Mouse (Mus musculus): ENCODE results near the gene Rec114.

Rec114 gene

GRCm38 (mm10) chr9:58665492-58665891 lies 78.3 kb downstream of the Rec114 start:
- in situ Hi-C loops (cut with MboI; ENCODE audit: low sequenced_read_pairs), result no loop called here

- in situ Hi-C loops (cut with MboI; ENCODE audit: low sequenced_read_pairs), result no loop called here
Measured at GRCm38 (mm10) chr9:58662791-58663190, 81.0 kb downstream of the Rec114 start.

- in situ Hi-C loops (cut with MboI; ENCODE audit: low sequenced_read_pairs), result no loop called here
Measured at GRCm38 (mm10) chr9:58662007-58662406, 81.8 kb downstream of the Rec114 start.

- in situ Hi-C loops (cut with MboI; ENCODE audit: low sequenced_read_pairs), result no loop called here
Measured at GRCm38 (mm10) chr9:58660673-58661072, 83.1 kb downstream of the Rec114 start.

- in situ Hi-C loops (cut with MboI; ENCODE audit: low sequenced_read_pairs), result loop anchor here (10.0 kb wide), 1 partner anchor 115 kb away; no protein-coding TSS in a partner anchor
Measured at GRCm38 (mm10) chr9:58659989-58660388, 83.8 kb downstream of the Rec114 start.

- in situ Hi-C loops (cut with MboI; ENCODE audit: low sequenced_read_pairs), result loop anchor here (10.0 kb wide), 1 partner anchor 115 kb away; no protein-coding TSS in a partner anchor
Measured at GRCm38 (mm10) chr9:58659331-58659730, 84.4 kb downstream of the Rec114 start.

- in situ Hi-C loops (cut with MboI; ENCODE audit: low sequenced_read_pairs), result loop anchor here (10.0 kb wide), 1 partner anchor 114 kb away; no protein-coding TSS in a partner anchor
Measured at GRCm38 (mm10) chr9:58658596-58659309, 85.0 kb downstream of the Rec114 start.

- in situ Hi-C loops (cut with MboI; ENCODE audit: low sequenced_read_pairs), result loop anchor here (10.0 kb wide), 1 partner anchor 113 kb away; no protein-coding TSS in a partner anchor
Measured at GRCm38 (mm10) chr9:58657735-58658512, 85.8 kb downstream of the Rec114 start.

GRCm38 (mm10) chr9:58656824-58657223 lies 86.9 kb downstream of the Rec114 start:
- in situ Hi-C loops (cut with MboI; ENCODE audit: low sequenced_read_pairs), result loop anchor here (10.0 kb wide), 1 partner anchor 112 kb away; no protein-coding TSS in a partner anchor

- in situ Hi-C loops (cut with MboI; ENCODE audit: low sequenced_read_pairs), result loop anchor here (10.0 kb wide), 1 partner anchor 112 kb away; no protein-coding TSS in a partner anchor
Measured at GRCm38 (mm10) chr9:58656396-58656795, 87.4 kb downstream of the Rec114 start.

GRCm38 (mm10) chr9:58654494-58654893 lies 89.3 kb downstream of the Rec114 start:
- in situ Hi-C loops (cut with MboI; ENCODE audit: low sequenced_read_pairs), result loop anchor here (10.0 kb wide), 1 partner anchor 110 kb away; no protein-coding TSS in a partner anchor

- in situ Hi-C loops (cut with MboI; ENCODE audit: low sequenced_read_pairs), result loop anchor here (10.0 kb wide), 1 partner anchor 107 kb away; no protein-coding TSS in a partner anchor
Measured at GRCm38 (mm10) chr9:58651993-58652392, 91.8 kb downstream of the Rec114 start.

GRCm38 (mm10) chr9:58649265-58649626 lies 94.5 kb downstream of the Rec114 start:
- in situ Hi-C loops (cut with MboI; ENCODE audit: low sequenced_read_pairs), result no loop called here

GRCm38 (mm10) chr9:58648406-58649264 lies 95.1 kb downstream of the Rec114 start:
- in situ Hi-C loops (cut with MboI; ENCODE audit: low sequenced_read_pairs), result no loop called here

GRCm38 (mm10) chr9:58630441-58630840 lies 113.3 kb downstream of the Rec114 start:
- in situ Hi-C loops (cut with MboI; ENCODE audit: low sequenced_read_pairs), result no loop called here

GRCm38 (mm10) chr9:58627197-58627596 lies 116.6 kb downstream of the Rec114 start:
- in situ Hi-C loops (cut with MboI; ENCODE audit: low sequenced_read_pairs), result no loop called here

GRCm38 (mm10) chr9:58623009-58623408 lies 120.8 kb downstream of the Rec114 start:
- in situ Hi-C loops (cut with MboI; ENCODE audit: low sequenced_read_pairs), result no loop called here

- in situ Hi-C loops (cut with MboI; ENCODE audit: low sequenced_read_pairs), result no loop called here
Measured at GRCm38 (mm10) chr9:58615064-58615938, 128.5 kb downstream of the Rec114 start.

- in situ Hi-C loops (cut with MboI; ENCODE audit: low sequenced_read_pairs), result no loop called here
Measured at GRCm38 (mm10) chr9:58613790-58614189, 130.0 kb downstream of the Rec114 start.
